Mouse (Mus musculus) spleen, postnatal 14 days (tissue): ENCODE results near the gene Ccdc51.
"Not testable (repeated sequence)": the region's sequence is repeated elsewhere in the genome, so short reads cannot be mapped to it uniquely, and the experiment has no call there.

Experiments
- DNase-seq, 2 experiments: peaks; one replicate each; pipeline ENCODE4 v3.0.0; 2021 to 2022; ENCODE audit warnings: low spot score in 2 of 2

Ccdc51 gene

GRCm38 (mm10) chr9:109122553-109123085, 40.3 kb downstream of the Ccdc51 start:
- DNase-seq, result peak in 1 of 2 experiments; percentile 29

GRCm38 (mm10) chr9:109123266-109123665, 41.0 kb downstream of the Ccdc51 start:
- DNase-seq, result no peak

GRCm38 (mm10) chr9:109124164-109124563, 41.9 kb downstream of the Ccdc51 start:
- DNase-seq, result no peak

- DNase-seq, result no peak
Measured at GRCm38 (mm10) chr9:109125043-109125442, 42.8 kb downstream of the Ccdc51 start.

- DNase-seq, result no peak
Measured at GRCm38 (mm10) chr9:109125481-109125880, 43.2 kb downstream of the Ccdc51 start.

GRCm38 (mm10) chr9:109127076-109127475, 44.8 kb downstream of the Ccdc51 start:
- no peak for DNase-seq

GRCm38 (mm10) chr9:109128211-109128610, 45.9 kb downstream of the Ccdc51 start:
- no peak for DNase-seq

GRCm38 (mm10) chr9:109130076-109130475, 47.8 kb downstream of the Ccdc51 start:
- DNase-seq, result no peak

GRCm38 (mm10) chr9:109140414-109140813, 58.1 kb downstream of the Ccdc51 start:
- not testable (repeated sequence) for DNase-seq
